Mouse (Mus musculus): ENCODE data around the gene Clybl. TPM values are rescaled to one million over a fixed set of nuclear protein-coding genes. Genes with fewer than 3 reads are reported as not detected.

Clybl gene
- polyA plus RNA-seq, 3 experiments from 2014 or later = 8.4 to 10.6 (median 10.4) TPM

GRCm38 (mm10) chr14:122313328-122313727 is 131.8 kb downstream of the Clybl start:
- ATAC-seq = no peak

DNA sequence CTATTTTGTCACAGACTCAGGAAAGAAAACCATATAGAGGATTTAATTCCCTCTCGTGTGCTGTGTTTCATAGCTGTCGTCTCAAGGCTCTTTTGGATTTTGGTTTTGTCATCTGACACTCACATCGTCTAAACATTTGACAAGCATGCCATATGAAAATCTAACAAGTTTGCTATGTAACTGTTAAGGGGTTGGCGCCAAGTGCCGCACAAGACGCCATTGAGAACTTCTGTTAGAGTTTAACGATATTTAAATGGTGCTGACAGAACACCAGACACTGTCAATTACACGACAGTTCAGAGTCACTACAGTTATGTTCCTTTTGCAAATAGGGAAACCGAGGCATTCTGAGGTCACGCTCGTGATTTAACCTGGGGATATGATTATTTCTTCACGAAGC is 134.2 kb downstream of the Clybl start:
- ATAC-seq = no peak

GRCm38 (mm10) chr14:122322136-122322535 is 140.6 kb downstream of the Clybl start:
- ATAC-seq = no peak

GRCm38 (mm10) chr14:122323838-122324458 is 142.4 kb downstream of the Clybl start:
- no peak for ATAC-seq

DNA sequence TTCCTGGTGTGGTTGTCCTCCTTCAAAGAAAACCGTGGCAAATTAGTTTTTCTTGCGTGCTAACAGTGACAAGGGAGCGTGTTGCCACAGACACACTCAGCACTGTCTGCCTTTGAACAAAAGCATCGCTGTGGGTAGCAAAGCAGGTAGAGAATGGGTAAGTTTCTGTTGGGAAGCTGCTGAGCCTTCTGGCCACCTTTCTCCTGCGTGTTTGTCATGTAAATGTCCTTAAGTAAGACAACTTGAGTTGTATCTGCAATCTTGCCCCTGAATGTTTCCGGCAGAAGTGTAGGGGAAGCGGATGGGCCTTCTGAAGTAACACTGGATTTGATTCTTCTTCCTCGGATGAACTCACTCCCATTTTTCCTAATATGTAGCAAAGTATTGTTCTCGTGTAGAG is 148.6 kb downstream of the Clybl start:
- ATAC-seq = no peak

GRCm38 (mm10) chr14:122330716-122331115 is 149.2 kb downstream of the Clybl start:
- ATAC-seq = no peak

GRCm38 (mm10) chr14:122331635-122332460 is 150.3 kb downstream of the Clybl start:
- ATAC-seq = no peak

DNA sequence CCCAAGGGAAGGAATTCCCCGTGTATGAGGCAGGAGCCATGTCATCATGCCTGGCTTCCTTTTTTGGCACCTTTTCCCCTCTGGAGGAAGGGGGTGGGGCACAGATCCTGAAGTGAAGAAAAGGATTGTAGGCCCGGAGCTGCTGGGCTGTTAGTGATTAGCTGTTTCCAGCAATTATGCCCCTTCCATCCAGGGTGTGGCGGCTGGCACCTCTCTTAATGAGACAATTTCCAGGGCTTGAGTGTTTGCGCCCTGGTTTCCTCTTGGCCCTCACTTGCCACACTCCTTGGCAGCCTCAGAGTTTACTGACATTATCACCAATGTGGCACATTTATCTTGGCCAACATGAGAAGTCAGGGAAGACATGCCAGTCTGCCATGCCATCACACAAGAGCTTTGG is 155.5 kb downstream of the Clybl start:
- no peak for ATAC-seq

- no peak for ATAC-seq
Measured at GRCm38 (mm10) chr14:122338784-122339183, 157.3 kb downstream of the Clybl start.

GRCm38 (mm10) chr14:122340141-122340540 is 158.6 kb downstream of the Clybl start:
- no peak for ATAC-seq

DNA sequence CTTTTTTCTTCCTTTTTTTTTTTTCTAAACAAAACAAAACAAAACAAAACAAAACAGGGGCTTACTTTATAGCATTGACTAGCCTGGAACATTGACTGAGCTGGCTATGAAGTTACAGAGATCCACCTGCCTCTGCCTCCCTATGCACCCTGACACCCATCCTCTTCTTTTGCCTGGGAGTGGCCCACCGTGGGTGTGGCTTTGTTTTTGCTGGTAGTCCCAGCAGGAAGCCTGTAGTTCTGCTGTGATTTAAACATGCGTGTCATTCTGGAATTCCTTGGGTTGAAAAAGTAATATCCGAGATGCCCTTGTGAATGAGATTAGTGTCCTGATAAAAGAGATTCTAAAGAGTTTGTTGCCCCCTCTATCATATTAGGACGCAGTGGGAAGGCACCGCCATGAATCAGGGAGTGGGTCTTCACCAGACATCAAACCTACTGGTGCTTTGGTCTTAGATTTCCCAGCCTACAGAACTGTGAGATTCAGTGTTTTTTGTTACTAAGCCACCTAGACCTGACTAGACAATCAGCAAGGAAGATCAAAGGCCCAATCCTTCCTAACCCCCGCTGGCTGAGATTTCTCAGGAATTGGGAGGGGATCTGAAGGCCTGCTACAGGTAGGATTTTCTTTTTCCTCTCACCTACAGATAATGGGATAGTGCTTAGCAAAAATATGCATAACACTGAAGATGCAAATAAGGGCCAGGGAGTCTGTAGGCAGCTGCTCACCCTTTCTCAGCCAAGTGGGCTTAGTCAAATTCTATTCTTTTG is 160.3 kb downstream of the Clybl start:
- no peak for ATAC-seq

DNA sequence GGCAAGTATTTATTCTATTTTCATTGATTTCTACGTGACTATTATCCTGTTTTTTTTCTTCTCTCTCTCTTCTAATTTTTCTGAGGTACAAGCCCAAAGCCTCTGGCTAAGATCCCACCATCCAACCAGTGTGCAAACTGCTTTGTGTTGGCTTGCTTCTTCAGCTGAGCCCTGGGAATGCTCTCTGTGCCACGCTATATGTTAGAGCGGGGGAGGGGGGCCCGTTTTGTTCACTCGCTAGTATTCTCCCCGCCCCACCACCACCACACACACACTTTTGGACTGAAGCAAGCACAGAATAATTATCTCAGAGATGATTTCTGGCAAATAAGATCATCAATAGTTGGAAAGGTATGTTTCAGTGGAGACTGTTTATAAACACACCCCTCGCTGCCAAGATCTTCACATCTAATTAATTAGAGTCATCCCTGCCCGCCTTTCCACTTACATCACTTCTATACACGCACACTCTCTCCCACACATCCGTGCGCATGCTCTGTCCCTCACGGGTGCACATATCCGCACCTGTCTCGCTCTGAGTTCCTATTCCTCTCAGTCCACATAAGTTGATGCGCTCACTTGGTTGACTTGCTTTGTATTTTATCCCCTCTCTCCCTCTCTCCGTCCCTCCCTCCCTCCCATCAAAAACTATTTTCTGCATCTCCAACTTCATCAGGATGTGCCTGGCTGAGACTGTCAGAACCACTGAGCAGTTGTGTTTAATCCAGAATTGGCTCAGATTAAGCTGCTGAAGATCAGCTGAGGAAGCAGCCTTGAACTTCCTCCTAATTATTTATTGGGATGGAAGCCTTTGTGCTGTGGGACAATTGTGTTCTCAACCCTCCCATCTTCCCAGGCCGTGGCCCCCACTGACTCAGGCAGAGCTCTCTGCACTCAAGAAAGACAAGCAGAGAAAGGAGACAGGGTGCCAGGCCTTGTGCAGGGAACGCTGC is 163.0 kb downstream of the Clybl start:
- ATAC-seq = no peak

DNA sequence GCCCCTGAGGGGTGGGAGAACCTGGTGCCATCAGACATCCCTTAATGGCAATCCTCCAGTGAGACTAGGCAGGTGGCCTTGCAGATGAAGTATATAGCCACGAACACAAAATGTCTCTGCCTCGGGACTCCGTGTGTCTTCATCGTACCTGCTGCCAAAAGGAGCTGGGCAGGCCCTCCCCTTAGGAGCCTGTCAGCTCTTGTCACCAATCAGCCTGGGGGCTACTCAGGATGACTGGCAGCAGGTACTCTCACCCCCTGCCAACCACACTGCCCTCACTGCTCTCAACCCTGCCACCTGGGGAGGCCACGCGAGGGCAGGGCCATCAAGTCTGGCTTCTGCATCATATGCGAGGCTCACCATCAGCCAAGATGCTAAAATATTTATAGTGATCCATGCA is 166.6 kb downstream of the Clybl start:
- no peak for ATAC-seq

DNA sequence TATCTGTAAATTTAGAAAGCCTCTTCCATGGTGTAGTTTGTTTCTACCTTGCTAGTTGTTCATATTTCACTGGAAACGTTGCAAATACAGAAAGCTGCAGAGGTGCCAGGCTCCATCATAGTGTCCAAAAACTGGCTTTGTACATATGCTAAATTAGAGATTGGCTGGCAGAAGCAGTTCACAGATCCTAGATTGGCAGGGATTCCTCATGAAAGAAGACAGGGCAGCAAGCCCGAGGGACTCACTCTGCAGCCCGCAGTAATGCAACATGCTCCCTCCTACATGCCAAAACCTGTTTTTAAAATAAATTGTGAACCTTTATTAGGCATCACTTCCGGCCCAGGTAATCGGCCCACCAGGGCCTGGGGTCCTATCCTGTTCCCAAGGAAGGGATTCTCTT is 167.8 kb downstream of the Clybl start:
- ATAC-seq = no peak

- ATAC-seq = no peak
Measured at GRCm38 (mm10) chr14:122349761-122350160, 168.3 kb downstream of the Clybl start.

- no peak for ATAC-seq
Measured at GRCm38 (mm10) chr14:122350766-122351165, 169.3 kb downstream of the Clybl start.

- ATAC-seq = no peak
Measured at GRCm38 (mm10) chr14:122357316-122357715, 175.8 kb downstream of the Clybl start.

DNA sequence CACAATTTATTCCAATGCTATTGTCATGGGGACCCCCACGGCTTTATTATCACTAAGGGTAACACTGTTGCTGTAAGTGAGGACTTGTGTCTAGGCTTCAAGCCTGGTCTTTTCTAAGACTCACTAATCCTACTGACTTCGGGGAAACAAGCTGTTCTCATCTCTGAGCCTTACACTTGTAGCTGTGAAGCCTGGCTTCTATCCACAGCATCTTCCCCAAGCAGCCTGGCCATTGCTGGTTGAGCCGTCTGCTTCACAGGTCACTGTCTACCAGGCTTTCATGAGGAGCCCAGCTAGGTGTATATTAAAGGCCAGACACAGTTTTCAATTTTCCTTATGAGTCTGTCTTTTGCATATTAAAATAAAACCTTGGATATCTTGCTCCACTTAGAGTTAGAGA is 177.1 kb downstream of the Clybl start:
- no peak for ATAC-seq

DNA sequence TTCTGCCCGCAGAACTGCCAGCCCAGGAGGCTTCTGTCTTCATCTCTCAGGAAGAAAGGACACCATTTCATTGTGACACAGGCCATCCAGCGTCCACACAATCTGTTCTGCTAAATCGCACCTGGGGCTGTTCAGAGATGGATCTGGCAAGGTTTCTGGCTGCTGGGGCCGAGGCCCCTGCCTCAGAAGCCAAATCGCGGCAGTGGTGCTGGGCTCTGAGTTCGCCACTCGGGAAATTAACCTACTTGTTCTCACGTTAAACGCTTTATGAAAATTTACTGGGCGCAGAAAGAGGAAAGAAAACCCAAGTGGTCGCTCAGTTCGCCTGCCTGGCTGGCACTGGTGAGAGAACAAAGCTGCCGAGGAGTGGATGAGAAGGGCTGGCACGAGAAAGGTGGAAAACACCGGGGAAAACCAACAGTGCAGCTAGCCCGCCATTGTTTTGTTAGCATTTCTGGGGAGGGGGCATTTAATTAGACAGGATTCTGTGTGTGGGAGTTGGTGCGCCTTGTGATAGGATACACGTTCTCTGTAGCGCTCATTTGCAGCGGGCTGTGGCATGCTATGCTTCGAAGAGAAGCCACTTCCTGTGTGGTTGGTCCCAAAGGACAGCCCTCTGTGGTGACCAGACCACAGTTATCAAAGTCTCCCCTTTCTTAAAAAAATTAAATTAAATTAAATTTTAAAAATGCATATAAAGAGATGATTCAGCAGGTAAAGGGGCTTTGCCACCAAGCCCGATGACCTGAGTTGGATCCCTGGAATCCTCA is 177.8 kb downstream of the Clybl start:
- ATAC-seq = no peak

DNA sequence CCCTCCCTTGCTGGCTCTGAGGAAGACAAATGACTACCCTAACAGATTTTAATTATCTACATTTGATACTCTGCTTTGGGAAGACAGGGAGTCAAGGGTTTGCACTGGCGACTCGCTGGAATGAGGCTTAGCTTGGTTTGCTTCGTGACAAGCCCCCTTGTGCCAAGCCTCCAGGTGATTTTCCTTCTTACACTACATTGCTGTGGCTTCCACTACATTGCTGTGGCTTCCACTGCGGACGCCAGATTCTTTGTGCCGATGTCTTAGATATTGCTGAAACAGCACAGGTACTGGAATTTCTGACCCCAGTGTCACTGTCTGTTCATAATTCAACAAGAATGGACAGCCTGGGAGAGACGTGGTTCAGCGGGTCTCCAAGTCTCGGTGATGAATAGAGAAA is 180.3 kb downstream of the Clybl start:
- no peak for ATAC-seq

GRCm38 (mm10) chr14:122363156-122363555 is 181.7 kb downstream of the Clybl start:
- ATAC-seq = no peak

DNA sequence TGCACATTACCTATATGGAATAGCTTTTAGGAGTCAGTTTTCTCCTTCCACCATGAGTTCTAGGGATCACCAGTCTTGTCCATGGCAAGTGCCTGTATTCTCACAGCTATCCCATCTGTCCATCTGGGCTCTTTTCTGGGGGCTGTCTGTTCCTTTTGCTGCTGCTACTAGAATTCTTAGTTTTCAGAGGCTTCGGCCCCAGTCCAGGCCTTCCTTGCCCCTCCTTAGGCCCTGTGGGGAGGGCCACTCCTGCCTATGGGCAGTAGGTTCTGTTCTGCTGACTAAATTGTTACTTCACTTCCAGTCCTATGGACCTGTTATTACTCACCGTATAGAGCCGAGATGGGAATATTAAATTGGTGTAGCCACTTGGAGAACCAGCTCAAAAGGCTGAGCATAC is 182.5 kb downstream of the Clybl start:
- no peak for ATAC-seq
